Mouse (Mus musculus): ENCODE measurements around the gene Tk1.

The Tk1 gene

DNA sequence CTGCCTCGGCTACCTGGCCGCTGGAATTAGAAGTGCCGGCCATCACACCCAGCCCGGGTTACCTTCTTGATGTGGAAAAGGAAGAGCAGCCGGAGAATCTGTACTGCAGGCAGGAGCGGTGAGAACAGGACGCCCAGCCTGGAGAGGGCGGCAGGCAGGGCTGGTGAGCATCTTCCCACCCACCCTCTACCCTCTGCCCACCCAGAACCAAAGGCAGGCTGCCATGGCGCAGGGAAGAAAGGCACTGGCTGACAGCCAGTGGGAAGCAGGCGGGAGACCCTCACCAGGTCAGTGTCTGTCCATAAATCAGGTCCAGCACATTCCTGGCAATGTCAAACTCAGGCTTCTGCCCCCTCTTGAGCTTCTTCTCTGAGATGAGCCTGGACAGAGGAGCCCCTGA lies 55.5 kb downstream of the Tk1 start:
- no peak for DNase-seq (ENCODE audit: low spot score in 2 of 2)

DNA sequence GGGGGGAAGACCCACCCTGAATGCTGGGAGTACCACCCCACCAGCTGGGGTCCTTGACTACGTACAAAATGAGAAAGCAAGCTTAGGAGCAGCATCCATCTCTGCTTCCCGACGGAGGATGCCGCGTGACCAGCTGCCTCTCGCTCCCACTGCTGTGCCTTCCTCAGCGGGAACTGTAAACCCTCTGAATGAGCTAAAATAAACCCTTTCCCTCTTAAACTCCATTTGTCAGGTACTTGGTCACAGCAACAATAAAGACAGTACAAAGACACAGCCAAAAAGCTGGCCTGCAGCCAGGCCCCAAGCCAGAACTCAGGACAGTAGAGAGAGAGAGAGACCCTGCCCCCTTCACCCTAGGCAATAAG lies 56.2 kb downstream of the Tk1 start:
- DNase-seq (ENCODE audit: low spot score in 2 of 2), result no peak

GRCm38 (mm10) chr11:117768725-117769682 lies 56.9 kb downstream of the Tk1 start:
- DNase-seq (ENCODE audit: low spot score in 2 of 2), result no peak

DNA sequence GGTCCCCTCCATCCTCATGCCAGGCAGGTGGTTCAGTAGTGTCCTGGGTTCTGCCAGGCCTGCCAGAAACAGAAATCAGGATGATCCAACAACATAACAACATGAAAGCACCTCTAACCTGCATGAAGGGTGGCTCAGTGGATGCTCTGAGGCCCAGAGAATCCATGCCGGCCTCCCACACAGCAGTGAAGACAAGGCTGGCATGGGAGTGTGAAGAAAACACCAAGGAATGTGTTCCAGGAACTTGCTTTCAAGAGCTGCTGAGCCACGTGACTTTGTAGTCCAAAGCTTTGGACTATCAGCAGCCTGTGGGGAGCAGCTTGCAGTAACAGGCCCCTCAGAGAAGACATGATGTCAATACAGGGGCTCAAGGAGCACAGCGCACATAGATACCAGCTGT lies 59.6 kb downstream of the Tk1 start:
- DNase-seq (ENCODE audit: low spot score in 2 of 2), result no peak
